Mouse (Mus musculus): ENCODE measurements around the gene Vmn1r116.
"Not testable (repeated sequence)": the region's sequence is repeated elsewhere in the genome, so short reads cannot be mapped to it uniquely, and the experiment has no call there.

Vmn1r116 gene

GRCm38 (mm10) chr7:20871956-20872355 lies at the start of gene Vmn1r116:
TSS of gene Vmn1r116 (plus strand) at chr7:20872256.
- not testable (repeated sequence) for DNase-seq

- DNase-seq = not testable (repeated sequence)
Observed at GRCm38 (mm10) chr7:20844885-20845284, 27.2 kb upstream of the Vmn1r116 start, which contains the start of gene Vmn1r115. TSS of gene Vmn1r115 (minus strand) at chr7:20844985.

GRCm38 (mm10) chr7:20884021-20884420 lies 12.0 kb downstream of the Vmn1r116 start, which contains the start of gene Vmn1r117:
TSS of gene Vmn1r117 (minus strand) at chr7:20884121.
- not testable (repeated sequence) for DNase-seq

- not testable (repeated sequence) for DNase-seq
Observed at GRCm38 (mm10) chr7:20912247-20912646, 40.2 kb downstream of the Vmn1r116 start, which contains the start of gene Vmn1r118. TSS of gene Vmn1r118 (minus strand) at chr7:20912347.
